Mouse (Mus musculus) lung, postnatal 0 days (tissue): ENCODE data around the gene Slco1a1.

Experiments
- CTCF ChIP-seq: IDR thresholded peaks from 2 replicates; pipeline ENCODE4 v1.5.1; 2016; ENCODE audit warnings: antibody characterized with exemption, mild to moderate bottlenecking
- EP300 ChIP-seq: IDR thresholded peaks from 2 replicates; pipeline ENCODE4 v1.6.1; 2016; ENCODE audit warnings: antibody characterized with exemption, mild to moderate bottlenecking, control low read depth

- TF ChIP-seq CTCF: no peak
- no peak for TF ChIP-seq EP300
Observed at GRCm38 (mm10) chr6:141946862-141947261, at the start of gene Slco1a1.
